Mouse (Mus musculus) hindlimb bud, embryonic 11.5 days (tissue): ENCODE measurements at regions not wholly inside any gene's neighbourhood (a gene's known extent, or its start where the extent isn't known, plus 50 kb on each side); places are given as distances from the start of the nearest gene placed in this dataset.

Source experiments
- DNase-seq: peaks from one replicate; pipeline ENCODE4 v3.0.0-alpha.2; 2012; ENCODE audit warnings: low read depth, low spot score; ENCODE audit errors: extremely low spot score

DNA sequence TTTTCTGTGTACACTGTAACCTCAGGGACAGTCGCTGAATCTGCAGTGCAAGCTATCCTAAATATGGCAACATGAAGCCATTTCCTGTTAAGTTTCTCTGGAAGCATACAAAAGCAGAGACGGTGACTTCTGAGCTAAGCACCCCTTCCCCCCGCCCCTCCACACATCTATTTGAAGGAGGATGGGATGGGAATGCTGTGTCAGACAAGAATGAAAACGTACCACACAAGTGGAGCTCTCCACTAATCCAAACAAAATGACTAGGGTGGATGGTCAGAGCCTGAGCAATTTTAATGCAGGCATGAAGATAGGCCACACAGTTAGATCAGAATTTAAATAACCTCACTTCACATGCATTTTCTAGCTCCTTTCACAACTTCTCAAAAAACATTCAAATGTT, 936.6 kb downstream of the Gsdmc2 start:
- DNase-seq, result no peak

DNA sequence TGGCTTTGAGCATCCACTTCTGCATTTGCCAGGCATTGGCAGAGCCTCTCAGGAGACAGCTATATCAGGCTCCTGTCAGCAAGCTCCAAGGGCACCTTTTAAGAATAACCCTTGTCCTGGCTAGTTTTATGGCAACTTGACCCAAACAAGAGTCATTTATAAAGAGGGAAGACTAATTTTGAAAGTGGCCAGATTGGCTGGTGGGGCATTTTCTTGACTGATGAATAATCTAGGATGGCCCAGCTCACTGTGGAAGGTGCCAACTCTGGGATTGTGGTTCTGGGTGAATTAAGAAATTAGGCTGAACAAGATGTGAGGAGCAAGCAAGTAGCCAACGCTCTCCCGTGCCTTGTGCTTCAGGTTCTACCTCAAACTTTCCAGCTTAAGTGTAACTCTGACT, 937.8 kb downstream of the Gsdmc2 start:
- no peak for DNase-seq

DNA sequence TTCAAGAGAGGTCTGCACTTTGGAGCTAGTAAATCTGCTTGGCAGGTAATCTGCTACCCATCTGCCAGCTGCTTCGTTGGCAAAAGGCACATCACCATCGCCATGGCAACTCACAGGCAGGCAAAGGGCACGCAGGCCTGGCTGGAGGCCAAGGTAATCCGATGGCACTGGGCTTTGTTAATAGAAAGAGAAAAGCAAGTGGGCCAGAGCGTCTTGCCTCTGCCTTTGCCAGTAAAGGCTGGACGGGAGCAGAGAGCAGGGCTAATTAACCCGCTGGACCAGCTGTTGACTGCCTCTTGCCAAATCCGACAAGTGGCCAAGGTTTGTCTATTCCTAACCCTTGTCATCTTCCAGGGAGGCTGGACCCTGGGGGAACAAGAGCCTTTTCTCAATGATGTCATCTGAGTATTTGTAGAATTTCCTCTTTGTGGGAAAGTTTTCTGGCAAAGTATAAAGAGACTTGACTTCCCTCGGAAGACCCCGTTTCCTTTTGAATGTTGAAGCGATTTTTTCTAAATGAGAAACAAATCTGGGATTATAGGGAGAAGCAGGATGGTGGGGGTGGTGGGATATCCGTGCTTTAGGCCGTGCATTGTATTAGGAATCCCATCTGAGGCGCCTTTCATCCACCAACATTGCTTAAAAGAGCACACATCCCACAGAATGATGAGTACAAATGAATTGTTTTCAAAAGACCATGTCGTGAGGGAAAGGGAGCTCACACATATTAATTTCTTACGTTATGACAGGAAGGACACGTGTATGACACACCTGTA, 941.7 kb downstream of the Gsdmc2 start:
- DNase-seq, result no peak

DNA sequence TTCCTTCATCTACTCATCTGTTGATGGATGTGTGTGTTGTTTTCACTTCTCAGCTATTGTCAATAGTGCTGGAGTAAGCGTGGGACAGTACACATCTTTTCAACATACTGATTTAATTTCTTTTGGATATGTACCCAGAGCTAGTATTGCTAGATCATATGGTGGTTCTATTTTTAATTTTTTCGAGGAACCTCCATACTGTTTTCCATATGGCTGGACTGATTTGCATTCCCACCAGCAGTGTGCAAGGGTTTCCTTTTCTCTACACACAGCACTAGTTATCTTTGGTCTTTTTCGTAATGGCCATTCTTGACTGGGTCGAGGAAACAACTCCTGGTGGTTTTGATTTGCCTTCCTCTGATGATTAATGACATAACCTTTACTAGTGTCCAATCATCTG, 943.0 kb downstream of the Gsdmc2 start:
- DNase-seq, result no peak

DNA sequence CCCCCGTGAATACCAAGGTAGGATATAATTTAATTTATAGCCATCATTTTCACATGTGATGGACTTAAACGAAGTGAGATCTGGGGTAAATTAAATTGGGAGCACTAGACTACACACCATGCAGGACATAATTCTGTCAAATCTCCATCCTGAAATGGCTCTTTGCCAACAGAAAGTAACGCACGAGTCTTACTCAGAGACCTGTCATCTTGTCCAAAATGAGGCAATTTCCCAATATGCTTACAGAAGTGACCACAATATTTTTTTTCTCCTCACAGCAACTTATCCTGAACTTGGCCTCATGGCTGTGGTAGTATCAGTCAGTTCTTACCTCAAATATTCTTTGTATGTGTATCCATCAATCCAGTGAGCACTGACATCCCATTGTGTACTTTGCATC, 955.2 kb downstream of the Gsdmc2 start:
- no peak for DNase-seq

DNA sequence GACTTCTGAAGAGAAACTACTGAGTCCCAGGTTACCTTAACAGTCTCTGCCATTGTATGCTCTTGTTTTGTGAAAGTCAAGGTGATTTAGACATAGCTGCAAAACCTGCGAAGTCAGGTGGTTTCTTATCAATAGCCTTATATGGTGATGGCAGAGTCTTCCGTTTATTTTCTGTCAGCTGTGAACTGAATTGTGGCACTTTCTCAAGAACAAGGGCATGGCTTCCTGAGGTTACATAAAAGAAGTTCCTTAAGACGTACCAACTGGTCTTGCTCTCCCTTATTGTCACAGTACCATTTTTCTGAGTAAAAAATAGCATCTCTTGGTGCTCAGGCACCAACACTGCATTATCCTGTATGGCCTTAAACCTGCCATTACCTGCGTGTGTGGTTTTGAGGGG, 959.6 kb downstream of the Gsdmc2 start:
- no peak for DNase-seq

DNA sequence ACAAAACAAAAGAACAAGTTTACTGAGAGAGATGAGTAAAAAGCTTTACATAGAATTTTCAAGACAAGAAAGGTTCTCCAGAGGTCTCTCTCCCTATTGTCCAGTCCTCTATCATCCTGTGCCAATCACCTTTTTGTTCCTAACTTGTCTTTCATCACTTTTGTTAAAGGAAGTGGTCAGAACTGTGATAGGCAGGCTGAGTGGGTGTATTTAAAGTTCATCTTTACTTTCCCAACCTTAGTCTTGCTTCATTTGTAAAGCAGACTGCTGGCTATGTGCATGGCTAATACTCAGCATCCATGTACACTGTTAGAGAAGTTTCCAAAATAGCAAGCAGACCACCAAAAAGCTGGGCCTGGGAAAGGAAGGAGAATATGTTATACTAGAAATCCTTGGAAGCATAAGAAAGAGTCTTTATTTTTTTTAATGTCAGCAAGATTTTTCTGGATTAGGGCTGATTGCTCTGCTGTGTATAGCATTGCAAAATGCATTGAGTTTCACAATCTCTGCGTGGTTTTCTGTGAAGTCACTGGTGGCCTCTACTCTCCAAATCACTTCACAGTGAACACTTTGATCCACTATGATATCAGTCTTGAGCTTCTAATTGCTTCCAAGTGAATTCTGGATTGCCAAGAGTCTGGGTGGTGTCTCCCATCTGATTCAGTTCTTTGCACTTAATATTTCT, 973.8 kb downstream of the Gsdmc2 start:
- DNase-seq, result no peak

DNA sequence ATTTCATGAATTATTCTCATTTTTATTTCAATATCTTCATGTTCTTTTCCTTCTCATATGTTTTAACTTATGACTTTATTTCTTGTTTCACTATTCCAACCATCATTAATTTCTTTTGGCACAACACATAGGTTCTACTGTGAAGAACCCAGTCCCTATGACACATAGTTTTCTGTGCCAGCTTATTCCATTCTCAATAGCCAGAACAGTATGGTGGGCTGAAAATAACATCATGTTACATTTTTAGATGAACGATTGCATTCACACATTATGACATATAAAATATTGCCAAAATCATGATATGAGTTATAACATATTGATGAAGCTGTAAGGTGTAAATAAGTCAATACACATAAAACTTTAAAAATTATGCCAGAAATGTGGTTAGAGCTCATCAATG, 982.4 kb downstream of the Gsdmc2 start:
- no peak for DNase-seq

DNA sequence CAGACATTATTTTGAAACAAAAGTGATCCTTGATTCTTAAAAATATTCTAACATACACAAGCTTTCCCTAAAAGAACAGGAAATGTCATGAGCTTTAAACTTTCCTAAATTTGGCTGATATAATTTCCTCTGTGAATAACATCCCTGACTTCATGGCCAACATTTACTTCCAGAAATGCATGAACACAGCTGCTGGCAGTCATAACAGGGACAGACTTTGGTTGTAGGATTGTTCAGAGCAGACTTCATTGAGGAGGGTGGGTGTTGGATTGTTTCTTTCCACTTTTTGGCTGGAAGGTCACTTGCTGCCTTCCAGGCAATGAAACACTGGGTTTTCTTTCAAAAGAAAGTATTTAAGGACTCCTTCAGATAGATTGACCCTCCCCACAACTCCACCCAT, 983.6 kb downstream of the Gsdmc2 start:
- no peak for DNase-seq

DNA sequence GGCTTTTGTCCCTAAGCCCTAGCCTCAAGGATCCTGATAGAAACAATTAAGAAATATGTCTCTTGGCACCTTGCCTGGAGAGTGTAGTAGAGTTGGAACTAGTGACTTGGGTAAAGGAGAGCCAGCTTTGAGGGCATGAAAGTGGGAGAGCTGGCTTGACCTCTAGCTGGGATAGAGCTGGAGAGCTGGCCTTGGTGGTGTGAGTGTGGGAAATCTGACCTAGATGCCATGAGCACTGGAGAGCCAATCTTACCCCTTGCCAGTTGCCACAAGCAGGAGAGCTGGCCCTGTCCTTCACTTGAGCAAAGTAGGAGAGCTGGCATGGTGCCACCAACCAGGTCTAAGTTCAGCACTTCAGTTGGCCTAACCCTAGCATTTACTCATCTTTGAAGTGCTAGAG, 995.7 kb downstream of the Gsdmc2 start:
- no peak for DNase-seq

DNA sequence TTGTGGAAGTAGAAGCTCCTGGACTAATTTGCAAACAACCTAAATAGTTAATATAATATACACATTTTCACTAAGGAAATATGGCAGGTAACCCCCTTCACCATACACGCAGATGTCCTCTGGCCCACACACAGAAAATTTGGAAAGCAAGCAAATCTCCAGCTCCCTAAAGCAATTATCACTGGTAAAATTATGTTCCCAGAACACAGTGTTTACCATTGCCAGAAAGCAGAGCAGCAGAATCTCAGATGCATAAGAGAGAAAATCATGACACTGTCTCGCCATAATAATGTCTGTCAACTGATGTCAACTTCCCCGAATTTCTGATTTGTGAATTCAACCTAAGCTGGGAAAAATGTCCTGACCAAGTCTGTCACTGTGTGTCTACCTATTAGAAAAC, 999.1 kb downstream of the Gsdmc2 start:
- no peak for DNase-seq

DNA sequence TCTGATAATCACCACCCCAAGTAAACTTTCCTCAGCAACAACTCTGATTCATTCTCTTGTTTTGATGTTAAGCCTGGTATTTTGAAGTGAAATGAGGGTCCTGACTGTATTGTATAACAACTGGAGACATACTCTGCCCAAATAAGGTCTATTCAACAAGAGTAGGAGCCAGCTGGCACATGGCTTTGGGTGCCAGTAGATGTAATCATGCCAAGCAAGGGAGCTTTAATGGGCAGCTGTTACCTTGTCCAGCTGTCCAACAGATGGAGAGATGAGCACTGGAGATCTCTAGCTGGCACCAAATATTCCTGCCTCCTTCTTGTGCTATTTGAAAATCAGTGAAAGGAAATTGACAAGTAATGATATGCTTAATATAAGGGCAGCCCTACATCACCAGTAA, 1019.4 kb downstream of the Gsdmc2 start:
- DNase-seq, result no peak

DNA sequence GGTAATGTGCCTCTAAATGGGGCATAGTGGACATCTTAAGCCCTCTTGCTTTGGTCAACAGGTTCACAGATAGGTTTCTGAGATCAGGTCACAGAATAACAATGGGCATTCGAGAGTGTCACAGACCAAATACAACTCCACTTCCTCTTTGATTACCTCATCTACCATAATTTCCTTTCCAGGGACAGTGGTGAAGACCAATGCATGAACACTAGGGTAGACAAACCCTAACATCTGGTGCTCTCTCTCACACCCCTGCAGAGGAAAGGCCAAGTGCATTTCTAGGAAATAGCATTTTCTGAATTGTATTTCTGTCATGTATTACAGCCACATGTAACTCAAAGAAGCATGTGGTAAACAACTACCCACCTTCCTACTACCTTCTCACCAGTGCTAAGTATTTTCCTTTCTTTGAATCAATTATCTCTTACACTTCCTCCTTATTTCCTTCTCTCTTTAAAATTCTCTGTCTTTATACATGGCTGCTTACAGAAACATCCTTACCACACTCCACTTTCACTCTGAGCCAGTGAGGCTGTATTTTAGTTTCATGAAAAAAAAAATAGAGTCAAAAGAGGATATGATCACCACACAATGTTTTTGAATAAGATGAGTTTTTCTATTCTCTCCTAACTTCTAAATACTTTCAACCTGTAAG, 1021.0 kb downstream of the Gsdmc2 start:
- no peak for DNase-seq

DNA sequence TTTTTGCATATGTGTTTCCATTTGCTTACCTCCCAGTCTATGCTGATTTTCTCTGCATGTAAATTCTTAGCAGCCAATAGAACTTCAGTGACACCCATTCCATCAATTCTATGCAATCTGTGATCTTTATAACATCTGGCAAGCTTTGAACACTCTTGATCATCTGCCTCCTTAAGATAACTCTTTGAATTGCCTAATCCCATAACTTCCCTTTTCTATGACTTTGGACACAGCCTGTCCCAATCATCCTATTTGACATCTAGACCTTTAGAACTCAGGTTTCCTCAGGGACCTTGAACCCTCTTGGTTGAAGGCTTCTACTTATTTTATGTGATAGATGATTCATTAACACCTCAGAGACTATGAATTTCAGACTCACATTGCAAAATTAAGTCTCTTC, 1022.7 kb downstream of the Gsdmc2 start:
- no peak for DNase-seq

DNA sequence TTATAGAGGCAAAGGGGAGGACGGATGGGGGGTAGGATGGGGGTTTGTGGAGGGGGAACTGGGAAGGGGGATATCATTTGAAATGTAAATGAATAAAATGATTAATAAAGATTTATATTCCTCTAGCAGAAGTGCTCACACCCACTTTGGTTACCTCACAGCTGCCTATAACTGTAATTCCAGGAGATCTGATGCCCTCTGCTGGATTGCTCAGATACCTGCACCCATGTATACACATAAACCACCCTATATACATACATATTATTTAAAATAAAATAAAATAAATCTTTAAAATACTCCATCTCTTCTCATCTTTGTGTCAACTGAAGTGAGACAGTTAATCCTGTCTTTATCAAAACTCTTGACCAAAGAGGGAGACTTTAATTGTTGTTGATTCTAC, 1031.9 kb downstream of the Gsdmc2 start:
- DNase-seq, result no peak

DNA sequence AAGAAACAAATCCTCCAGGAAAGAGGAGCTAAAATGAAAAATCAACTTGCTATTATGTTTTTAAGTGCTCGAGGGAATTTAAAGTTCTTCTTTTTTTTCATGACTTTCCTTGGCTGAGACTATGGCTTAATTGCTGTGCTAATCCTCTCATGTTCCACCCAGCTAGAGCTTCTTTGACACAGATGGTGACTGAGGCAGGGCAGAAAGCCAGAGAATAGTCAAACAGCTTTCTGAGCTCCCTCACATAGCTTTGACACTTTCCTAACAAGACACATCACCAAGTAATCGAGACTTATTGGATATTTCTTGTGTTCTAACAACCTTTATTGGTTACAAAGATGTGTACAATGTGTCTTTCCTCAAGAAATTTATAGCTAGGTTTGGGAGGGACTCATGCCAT, 1033.0 kb downstream of the Gsdmc2 start:
- no peak for DNase-seq

DNA sequence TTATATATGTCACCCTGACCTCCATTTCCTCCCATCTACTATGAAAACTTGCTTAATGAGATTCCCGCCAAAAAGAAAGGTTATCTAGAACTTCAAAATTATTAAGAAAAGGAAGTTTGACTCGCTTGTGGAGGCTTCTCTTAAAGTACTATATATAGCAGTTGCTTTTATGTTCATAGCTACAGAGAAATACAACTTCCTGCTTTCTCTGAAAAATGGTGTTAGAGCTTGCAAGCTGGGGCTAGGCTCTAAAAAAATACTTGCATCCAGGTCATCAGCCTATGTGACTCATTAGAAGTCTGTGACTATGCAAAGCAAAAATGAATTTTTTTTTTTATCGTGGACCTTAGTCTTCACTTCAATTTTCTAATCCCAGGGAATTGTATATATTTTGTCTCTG, 1035.7 kb downstream of the Gsdmc2 start:
- DNase-seq, result no peak

DNA sequence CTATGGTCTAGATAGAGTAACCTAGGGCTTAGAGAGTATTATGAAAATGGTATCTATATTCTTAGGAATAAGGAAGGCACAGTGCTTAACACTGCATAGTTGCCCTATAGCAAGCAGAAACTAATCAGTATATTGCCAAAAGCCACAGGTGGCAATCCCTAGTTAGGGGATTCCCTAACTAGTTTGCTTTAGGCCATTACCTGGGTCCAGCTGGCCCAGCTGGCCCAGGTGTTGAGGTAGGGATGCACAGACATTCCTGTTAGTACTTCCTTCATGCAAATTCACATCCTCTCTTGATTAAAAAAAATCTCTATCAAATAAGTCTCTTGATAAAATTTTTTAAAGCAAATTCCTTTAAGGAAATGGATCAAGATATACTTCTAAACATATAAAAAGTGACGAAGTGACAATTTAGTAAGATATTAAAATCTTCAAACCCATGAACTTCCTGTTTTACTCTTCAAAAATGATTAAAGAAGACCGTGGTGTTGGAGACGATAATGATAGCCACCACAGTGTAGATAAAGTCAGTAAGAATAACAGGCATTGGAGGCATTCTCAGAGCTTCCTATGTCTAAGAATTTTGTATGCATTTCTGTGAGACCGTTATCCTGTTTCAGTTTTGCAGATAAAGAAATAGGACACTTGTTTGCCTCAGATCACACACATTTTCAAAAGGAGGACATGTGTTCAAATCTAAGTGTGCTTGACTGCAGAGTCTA, 1036.7 kb downstream of the Gsdmc2 start:
- no peak for DNase-seq

DNA sequence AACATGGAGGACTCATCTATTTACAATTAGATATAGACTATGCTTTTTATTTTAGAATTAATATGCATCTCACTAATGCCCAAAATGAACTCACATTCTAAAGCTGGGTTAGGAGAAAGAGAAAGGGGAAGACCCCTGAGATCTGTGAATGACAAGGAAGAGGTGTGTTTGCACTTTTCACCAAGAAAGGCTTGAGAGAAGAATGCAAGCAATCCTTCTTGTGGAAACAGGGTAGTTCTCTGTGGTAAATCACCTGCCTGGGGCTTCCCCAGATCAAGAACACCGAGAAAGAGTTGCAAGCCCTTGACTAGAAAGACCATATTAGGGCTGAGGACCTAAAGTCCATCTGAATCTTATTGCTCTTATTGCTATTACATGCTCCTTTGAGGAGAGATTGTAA, 1037.6 kb downstream of the Gsdmc2 start:
- no peak for DNase-seq

DNA sequence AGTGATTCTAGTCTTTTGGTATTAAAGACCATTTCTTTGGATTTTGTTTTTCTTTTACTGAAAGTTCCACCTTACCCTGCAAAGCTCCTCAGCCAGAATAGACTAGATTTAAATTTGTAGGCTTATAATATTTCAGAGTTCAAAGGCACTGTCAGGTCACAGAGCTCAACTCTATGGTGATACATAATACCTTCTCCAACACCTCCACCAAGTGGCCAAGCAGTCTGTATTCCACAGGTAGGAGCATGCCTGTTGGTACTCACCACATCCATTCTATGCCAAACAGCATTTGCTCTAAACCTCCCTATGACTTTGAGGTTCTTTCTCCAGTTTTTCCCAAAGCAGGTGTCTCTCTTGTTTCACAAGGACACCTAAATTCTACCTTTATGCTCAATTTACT, 1042.2 kb downstream of the Gsdmc2 start:
- DNase-seq, result no peak

DNA sequence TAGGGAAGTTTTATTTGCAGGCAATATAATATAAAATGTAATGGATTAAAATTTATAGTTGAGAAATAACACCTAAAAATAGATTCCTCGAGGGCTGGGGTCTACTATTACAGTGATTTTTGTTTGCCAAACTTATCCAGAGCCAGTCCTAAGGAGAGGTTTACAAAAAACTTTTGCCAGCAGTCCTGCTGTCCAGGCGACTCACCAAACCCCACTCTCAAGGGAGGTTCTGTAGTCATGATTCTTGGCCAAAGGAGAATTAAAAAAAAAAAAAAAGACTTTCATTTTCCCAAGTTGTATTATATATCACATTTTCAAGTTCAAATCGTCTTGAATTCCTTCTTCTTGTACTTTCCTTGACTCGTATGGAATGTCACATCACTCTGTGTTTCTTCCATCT, 1046.2 kb downstream of the Gsdmc2 start:
- DNase-seq, result no peak

DNA sequence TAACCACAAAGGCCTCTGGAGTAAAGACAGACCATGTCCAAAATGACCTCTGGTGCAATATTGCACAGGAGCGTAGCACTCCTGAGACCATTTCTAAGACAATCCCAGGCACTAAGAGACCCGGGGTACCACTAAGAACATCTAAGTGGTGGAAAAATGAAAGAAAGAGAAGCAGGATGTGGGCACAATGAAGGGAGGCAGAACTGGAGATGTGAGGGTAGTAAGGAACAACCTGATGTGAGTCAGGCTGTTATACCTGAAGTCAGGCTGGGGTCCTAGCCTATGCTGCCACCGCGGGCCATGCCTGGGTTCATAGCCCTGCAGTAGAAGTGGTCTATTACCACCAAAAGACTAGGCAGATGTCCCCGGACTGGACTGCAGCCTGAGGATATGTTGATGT, 1051.4 kb downstream of the Gsdmc2 start:
- no peak for DNase-seq
